Mouse (Mus musculus) G1E-ER4 (cell line): Measurements from ENCODE around the gene Bpifb1. TPM values are rescaled to one million over a fixed set of nuclear protein-coding genes. Genes with fewer than 3 reads are reported as not detected.

Experiments used
- GATA1 ChIP-seq: IDR thresholded peaks from one replicate; pipeline ENCODE4 v1.8.0; 2012; ENCODE audit warnings: low read length, inconsistent platforms
- polyA plus RNA-seq: library from polyadenylated mRNA; stranded (reverse); fragments of >175 nt; gene quantifications from 2 replicates; pipeline ENCODE4 v1.2.3, GENCODE M21; 2012

Bpifb1 gene
- not detected in 2 replicates for polyA plus RNA-seq

DNA sequence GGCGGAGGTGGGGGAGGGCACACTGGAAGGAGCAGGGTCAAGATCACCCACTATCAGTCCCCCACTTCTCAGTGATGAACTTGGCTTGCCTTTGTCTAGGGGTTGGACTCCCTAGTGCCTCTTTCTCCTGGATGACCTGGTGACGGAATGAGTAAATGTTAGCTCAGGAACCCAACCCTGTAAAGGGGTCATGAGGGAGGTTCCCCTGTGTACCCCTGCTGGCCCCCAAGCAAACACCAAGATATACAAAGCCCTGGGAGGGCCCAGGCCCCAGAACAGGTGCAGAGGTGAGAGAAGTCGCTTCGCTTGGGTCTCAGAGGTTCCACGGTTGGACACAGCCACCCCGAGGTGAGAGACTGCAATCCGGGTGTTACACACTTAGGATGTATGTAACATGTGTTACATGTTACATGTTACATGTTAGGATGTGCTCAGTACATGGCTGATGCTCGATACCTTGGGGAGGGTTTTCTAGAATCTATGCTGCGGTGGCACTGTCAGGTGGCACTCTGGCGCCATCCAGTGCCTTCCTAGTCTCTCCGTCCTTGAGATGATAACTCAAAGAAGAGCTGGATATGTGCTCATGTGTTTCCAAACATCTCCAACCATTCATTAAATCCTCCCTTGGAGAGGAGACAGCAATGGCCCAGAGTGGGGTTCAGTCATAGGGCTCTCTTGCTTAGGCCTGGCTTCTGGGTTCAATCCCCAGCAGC, at the start of gene Bpifb1:
Bpifb1 (plus strand) TSS at position 273 of the 713 bp plus-strand sequence.
- TF ChIP-seq GATA1 = no peak

DNA sequence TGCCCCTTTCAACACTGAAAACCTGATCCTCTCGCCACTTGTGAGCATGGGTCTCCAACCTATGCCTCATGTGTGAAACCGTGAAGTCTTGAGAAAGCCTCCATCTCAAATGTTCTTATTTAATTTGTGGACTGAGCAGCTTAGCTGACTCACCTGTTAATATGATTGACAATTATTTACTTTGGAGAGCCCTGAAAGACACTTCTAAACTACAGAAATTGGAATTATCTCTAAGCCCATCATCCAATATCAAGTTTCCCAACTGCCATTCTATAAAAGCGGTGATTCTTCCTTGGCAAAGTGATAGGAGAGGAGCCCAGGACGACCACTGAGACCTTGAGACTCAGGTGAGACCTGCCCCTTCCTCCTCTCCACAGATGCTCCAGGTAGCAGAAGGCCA, 48.0 kb upstream of the Bpifb1 start, which contains the start of gene Bpifa1:
Bpifa1 (plus strand) TSS at position 301 of the 400 bp plus-strand sequence.
- no peak for TF ChIP-seq GATA1

DNA sequence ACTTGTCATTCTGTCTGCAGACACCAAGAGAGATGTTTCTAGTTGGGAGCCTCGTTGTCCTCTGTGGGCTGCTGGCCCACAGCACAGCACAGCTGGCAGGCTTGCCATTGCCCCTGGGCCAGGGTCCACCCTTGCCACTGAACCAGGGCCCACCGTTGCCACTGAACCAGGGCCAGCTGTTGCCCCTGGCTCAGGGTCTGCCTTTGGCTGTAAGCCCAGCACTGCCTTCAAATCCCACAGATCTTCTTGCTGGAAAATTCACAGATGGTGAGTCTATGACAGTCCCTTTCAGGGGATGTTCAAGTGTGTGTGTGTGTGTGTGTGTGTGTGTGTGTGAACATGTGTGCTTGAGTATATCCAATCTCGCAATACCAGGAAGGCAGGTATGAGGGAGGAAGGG, 46.9 kb upstream of the Bpifb1 start:
- no peak for TF ChIP-seq GATA1

- no peak for TF ChIP-seq GATA1
These were observed 43.1 kb upstream of the Bpifb1 start for GRCm38 (mm10) chr2:154147496-154147895.

DNA sequence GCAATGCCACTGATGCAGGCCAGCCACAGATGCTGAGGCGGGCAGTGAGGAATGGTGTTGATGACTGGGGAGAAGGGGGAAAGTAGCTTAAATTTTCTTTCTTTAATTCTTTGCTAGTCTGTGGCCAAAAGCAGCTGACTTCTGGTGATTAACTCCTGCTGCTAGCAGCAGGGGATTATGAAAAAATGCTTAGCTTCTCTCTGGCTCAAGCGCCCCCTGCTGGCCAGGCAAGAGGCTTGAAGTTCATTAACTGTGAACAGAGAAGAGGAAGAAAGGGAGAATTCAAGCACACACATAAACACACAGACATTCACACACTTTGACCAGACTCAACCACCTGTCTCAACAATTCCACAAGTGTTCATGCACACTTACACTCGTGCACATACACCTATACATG, 32.2 kb upstream of the Bpifb1 start:
- no peak for TF ChIP-seq GATA1

GRCm38 (mm10) chr2:154162307-154162706, 28.3 kb upstream of the Bpifb1 start, which contains the start of gene Bpifa5:
Bpifa5 (plus strand) TSS chr2:154162607.
- TF ChIP-seq GATA1 = no peak

DNA sequence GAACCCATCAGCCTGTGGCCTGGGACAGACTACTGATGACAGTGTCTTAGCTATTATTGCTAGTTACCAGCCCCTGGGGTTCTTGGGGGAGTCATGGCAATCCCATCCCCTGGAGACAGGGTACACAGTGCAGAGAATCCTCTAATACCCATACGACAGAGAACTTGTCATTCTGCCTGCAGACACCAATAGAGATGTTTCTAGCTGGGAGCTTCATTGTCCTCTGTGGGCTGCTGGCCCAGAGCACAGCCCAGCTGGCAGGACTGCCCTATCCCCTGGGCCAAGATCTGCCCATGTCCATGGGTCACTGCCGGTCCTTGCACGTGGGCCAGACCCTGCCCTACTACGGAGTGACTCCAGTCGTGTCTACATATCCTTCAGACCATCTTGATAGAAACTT, 27.3 kb upstream of the Bpifb1 start:
- no peak for TF ChIP-seq GATA1

- TF ChIP-seq GATA1 = no peak
These were observed 21.4 kb upstream of the Bpifb1 start for GRCm38 (mm10) chr2:154169172-154169571.

DNA sequence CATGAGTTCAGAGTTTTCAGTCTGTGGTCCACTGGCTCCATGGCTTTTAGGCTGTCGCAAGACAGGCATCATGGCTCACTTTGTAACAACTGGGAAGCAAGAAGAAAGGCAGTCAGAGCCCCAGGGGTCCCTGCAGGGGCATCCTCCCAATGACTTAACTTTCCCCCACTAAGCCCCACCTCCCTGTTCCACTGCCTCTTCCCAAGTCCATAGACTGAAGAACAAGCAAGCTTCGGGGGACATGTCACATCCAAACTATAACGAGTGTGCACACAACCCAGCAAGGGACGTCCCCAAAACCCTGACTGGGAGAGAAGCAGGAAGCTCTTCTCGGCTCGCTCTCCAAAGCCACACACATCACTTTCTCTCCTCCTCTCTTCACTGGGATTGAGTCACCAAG, 19.0 kb upstream of the Bpifb1 start:
- no peak for TF ChIP-seq GATA1

DNA sequence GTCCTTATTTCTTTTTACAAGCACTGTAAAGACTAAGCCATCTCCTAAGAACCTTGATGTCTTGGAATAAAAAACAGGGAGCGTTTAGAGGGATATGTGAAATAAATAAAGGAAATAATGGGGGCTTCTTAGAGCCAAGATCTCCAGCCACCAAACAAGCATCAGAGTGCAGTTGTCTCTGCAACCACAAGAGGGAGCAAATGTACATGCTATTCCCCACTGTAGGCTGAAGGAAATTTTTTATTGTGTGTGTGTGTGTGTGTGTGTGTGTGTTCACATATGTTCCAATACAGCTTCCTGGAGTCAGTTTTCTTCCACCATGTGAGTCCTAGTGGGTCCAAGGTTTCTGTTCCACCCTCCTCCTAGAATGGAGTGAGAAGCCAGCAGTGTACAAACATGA, 17.3 kb upstream of the Bpifb1 start:
- no peak for TF ChIP-seq GATA1

GRCm38 (mm10) chr2:154185319-154185718, 5.3 kb upstream of the Bpifb1 start:
- TF ChIP-seq GATA1 = no peak

DNA sequence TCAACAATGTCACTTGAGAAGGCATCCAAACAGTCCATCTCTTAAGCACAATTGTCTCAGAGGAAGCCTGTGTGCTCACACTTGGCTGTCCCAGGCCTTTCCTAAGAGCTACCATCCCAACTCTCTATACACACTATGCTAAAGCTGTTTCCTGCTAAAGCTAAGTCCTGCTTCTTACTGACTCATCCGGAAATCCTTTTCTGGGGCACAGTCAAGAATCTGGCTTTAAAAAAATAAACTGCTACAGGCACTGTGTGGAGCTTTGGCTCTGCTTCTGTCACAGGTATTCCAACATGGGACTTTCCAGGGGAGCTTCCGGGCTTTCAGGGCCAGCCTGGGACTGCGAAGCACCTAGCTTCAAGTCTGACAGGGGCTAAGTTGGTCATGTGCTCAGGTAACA, 4.9 kb upstream of the Bpifb1 start:
- TF ChIP-seq GATA1 = no peak

DNA sequence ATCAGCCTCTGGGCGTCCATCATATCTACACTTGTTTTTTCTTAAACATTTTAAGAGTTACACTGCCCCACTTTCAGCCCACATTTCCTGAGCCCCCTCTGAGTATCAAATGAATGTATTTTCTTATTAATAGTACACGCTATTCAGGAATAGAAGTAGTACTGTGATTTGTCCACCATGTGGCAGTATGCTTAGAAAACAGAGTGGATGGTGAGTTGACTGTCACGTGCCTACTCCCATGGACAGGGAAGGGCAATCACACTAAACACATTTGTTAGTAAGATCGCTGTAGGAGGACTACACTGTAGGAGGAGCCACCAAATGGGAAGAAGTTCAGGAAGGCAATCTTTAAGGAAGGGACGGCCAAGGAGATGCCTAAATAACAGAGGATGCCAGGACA, 3.1 kb upstream of the Bpifb1 start:
- TF ChIP-seq GATA1 = no peak

DNA sequence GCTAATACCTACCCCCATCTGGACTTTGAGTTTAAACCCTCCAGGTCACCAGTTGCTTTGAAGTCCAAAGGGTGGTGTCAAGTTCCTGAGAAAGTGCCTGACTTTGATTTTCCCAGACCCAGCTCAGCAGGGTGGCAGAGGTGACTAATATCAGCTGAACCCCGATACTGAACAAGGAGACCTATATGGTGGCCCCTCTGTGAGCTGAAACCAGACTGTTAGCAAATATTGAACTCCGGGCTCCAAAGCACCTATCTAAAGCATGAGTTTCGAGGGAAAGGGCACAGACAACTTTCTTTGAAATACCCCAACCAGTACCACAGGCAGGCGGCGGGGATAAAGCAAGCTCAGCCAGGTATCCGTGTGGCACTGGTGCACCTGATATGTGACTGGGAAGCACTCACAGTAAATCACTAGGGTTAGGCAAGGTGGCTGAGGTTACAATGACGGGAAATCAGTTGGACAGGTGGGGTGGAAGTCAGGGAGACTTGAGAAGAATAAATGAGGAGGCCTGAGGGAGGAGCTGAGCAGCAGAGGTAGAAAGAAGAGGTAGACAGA, 662 bp upstream of the Bpifb1 start:
- TF ChIP-seq GATA1 = no peak

GRCm38 (mm10) chr2:154192141-154192540, 1.5 kb downstream of the Bpifb1 start:
- no peak for TF ChIP-seq GATA1

DNA sequence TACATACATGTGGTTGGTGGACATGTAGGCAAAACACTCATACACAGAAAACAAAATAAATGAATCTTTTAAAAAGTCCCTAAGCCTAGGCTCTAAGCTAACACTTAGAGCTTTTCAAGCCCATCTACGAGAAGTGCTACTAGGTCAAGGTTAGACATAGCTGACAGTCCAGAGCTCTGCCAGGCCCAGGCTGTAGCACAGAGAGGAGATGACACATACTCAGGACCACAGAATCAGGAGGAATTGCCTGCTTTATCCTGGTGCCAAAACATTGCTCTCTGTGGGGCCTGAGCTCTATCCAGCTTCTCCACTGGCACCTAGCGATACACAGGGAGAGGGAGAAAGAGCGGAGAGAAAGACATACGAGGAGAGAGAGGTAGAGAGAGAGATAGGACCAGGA, 2.5 kb downstream of the Bpifb1 start:
- TF ChIP-seq GATA1 = no peak

DNA sequence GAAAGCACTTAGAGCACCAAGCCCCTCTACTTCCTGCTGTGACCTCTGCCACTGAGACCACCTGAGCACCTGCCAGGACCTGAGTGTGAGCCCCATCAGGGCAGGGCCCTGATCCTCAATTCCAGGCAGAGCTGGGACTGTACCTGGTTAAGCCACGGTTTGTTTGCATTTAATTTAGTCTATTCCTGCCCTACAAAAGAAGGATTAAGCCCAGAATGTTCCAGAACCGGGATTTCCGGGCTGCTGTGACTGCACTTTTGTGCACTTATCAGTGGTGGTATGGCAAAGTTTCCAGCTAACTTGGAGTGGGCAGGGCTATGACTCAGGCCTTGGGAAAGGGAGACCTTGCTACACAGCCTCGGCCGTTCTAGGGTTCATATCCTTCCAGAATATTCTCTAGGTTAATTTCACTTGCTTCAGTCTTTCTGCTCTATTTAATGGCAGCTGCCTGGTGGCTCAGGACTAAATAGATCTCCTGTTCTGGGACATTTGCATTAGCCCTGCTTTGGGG, 3.4 kb downstream of the Bpifb1 start:
- no peak for TF ChIP-seq GATA1
